Mouse (Mus musculus) hindbrain, embryonic 11.5 days (tissue): ENCODE data around the gene Zfp459. TPM values are rescaled to one million over a fixed set of nuclear protein-coding genes. Genes with fewer than 3 reads are reported as not detected.
"Not testable (repeated sequence)": the region's sequence is repeated elsewhere in the genome, so short reads cannot be mapped to it uniquely, and the experiment has no call there.

ENCODE experiments used
- ATAC-seq: fragments of 200-750 bp; cut with Nextera tagmentation; 2 replicates; pipeline ENCODE4 v1.8.0; 2017; ENCODE audit warnings: mild to moderate bottlenecking, moderate TSS enrichment, moderate library complexity; ENCODE audit not compliant: low FRiP score
- DNase-seq: peaks from one replicate; pipeline ENCODE4 v3.0.0-alpha.2; 2015; ENCODE audit warnings: low spot score
- H3K27ac ChIP-seq: fragments of 300-500 bp; sonication (generic); 2 replicates; pipeline ENCODE4 v1.5.1; 2014; ENCODE audit warnings: mild to moderate bottlenecking, low read depth, low read length
- H3K27me3 ChIP-seq: fragments of 300-500 bp; sonication (generic); 2 replicates; pipeline ENCODE4 v1.6.1; 2014; ENCODE audit warnings: mild to moderate bottlenecking, low read length, moderate library complexity, mixed read lengths; ENCODE audit not compliant: control insufficient read depth, insufficient read depth
- H3K36me3 ChIP-seq: fragments of 300-500 bp; sonication (generic); 2 replicates; pipeline ENCODE4 v1.6.1; 2014; ENCODE audit warnings: mild to moderate bottlenecking, low read length, moderate library complexity, mixed read lengths; ENCODE audit not compliant: control insufficient read depth, insufficient read depth
- H3K4me1 ChIP-seq: fragments of 300-500 bp; sonication (generic); replicated peaks from 2 replicates; pipeline ENCODE4 v1.6.1; 2014; ENCODE audit warnings: low read length, mixed read lengths; ENCODE audit not compliant: control insufficient read depth, insufficient read depth
- H3K4me2 ChIP-seq: fragments of 300-500 bp; sonication (generic); replicated peaks from 2 replicates; pipeline ENCODE4 v1.6.1; 2014; ENCODE audit warnings: mild to moderate bottlenecking, low read depth, low read length
- H3K4me3 ChIP-seq: fragments of 300-500 bp; sonication (generic); 2 replicates; pipeline ENCODE4 v1.5.1; 2014; ENCODE audit warnings: low read depth, low read length
- H3K9ac ChIP-seq: fragments of 300-500 bp; sonication (generic); 2 replicates; pipeline ENCODE4 v1.6.1; 2014; ENCODE audit warnings: low read depth, low read length
- H3K9me3 ChIP-seq: fragments of 300-500 bp; sonication (generic); 2 replicates; pipeline ENCODE4 v1.6.1; 2016; ENCODE audit warnings: low read length; ENCODE audit not compliant: control insufficient read depth
- WGBS: fragments of 180-500 bp; shearing (Covaris S2); extraction: QIAGEN DNeasy Blood & Tissue Kit; methylation state at CpG from one replicate; pipeline ENCODE4 v1.1.7; 2014; 5-methylcytosine and 5-hydroxymethylcytosine counted together
- polyA plus RNA-seq: library from polyadenylated mRNA; unstranded; fragments of >200 nt; fragmentation: Nextera tagmentation; extraction: Ambion mirVana; gene quantifications from 2 replicates; pipeline ENCODE4 v1.2.1, GENCODE M21; 2014

Gene Zfp459
- polyA plus RNA-seq, 1 experiment from 2014 or later = 1.4 TPM

- 88% methylated on average over 2 of the region's 2 CpGs for WGBS
- H3K9ac ChIP-seq, H3K9me3 ChIP-seq, H3K27ac ChIP-seq, H3K27me3 ChIP-seq, H3K4me3 ChIP-seq, H3K4me1 ChIP-seq, H3K4me2 ChIP-seq, H3K36me3 ChIP-seq, DNase-seq, ATAC-seq: not testable (repeated sequence)
These were observed 1.3 kb upstream of the Zfp459 start for GRCm38 (mm10) chr13:67422532-67422931.

DNA sequence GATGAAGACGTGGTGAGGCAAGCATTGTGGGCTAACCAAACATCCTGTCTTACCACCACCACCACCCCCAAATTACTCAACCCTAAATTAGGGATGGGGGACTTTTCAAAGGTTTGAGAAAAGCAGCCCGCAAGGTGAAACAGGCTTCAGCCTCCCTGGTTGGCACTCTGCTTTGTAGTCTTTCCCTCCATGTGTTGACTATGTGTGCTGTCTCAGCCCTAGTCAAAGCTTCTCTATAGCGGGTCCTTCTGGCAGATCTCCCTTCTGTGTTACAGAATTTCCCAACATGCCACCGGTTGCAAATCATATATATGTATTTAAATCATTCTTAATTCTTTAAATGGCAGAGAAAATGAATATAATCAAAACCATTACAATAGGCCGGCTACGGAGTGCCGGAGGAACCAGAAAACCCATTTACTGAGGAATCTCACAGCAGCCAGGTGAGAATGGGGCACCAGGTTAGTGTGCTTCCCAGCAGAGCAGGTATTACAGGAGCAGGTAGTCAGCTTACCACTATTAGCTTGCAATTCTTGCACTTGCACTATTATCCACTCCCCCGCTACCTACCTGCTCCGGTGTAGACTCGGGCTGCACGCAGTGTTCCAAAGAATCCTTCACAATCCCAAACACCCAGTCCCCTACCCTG, 536 bp downstream of the Zfp459 start:
- DNase-seq (no peak), ATAC-seq (peak; percentile 23; the same call in 1 of the 2 replicates)
- no peaks in the 10 kb centered on the region for H3K9me3 ChIP-seq
- peak overlapping the region; percentile 55 for H3K4me3 ChIP-seq
- no peaks in the 10 kb centered on the region for H3K4me1 ChIP-seq
- peak overlapping the region; percentile 58 for H3K9ac ChIP-seq
- H3K36me3 ChIP-seq = no peaks in the 10 kb centered on the region
- WGBS = 40% methylated on average over 11 of the region's 11 CpGs
- H3K27me3 ChIP-seq = no peaks in the 10 kb centered on the region
- no peak overlapping the region for H3K27ac ChIP-seq
- H3K4me2 ChIP-seq = peak overlapping the region; percentile 76

DNA sequence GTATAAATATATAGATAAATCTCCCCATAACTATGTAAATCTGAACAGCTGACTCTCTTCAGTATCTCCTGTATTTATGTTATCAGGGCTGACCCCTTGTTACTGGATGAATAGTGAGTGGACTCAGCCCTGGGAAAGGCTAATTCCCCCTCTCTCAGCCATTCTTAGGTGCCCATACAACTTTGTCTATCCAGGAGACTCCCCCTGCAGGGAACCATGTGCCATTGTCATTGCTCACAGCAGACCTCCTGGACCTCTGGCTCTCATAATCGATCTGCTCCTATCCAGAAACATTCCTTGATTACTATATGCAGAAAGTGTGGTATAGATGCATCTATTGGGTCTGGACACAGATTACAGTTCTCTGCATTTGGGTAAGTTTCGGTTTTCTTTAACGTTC, 4.4 kb downstream of the Zfp459 start:
- DNase-seq = no peak
- no peak for ATAC-seq
- H3K9ac ChIP-seq = no peak overlapping the region
- H3K36me3 ChIP-seq = no peaks in the 10 kb centered on the region
- no peaks in the 10 kb centered on the region for H3K9me3 ChIP-seq
- H3K4me3 ChIP-seq = no peak overlapping the region
- H3K4me1 ChIP-seq = no peaks in the 10 kb centered on the region
- no peaks in the 10 kb centered on the region for H3K27me3 ChIP-seq
- 92% methylated on average over 3 of the region's 3 CpGs for WGBS
- no peak overlapping the region for H3K4me2 ChIP-seq
- no peak overlapping the region for H3K27ac ChIP-seq

DNA sequence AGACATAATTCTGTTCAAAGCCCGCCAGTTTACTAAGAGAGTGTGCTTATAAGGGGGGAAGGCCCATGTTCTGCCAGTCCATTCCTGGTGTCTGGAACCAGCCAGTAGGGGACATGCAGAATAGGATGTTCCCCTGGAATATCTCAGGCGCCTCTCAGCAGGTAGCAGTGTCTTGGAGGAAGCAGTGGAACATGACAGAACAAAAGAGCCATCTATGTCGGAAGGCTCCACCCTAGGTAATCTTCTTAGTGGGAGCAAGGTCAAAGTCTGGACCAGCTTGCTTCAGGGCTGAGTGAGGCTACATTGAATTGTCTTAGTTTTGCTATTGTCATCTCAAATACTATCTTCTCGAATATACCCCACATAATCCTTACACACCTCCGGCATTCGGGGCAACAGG, 5.5 kb downstream of the Zfp459 start:
- Histone ChIP-seq H3K4me2 (no peak overlapping the region), H3K4me1 (no peaks in the 10 kb centered on the region), H3K27ac (no peak overlapping the region), H3K9ac (no peak overlapping the region), H3K4me3 (no peak overlapping the region), H3K27me3 (no peaks in the 10 kb centered on the region), H3K9me3 (no peaks in the 10 kb centered on the region), H3K36me3 (no peaks in the 10 kb centered on the region)
- 87% methylated on average over 6 of the region's 6 CpGs for WGBS
- ATAC-seq (no peak), DNase-seq (no peak)

GRCm38 (mm10) chr13:67413634-67414033, 7.6 kb downstream of the Zfp459 start:
- H3K9ac ChIP-seq, H3K4me3 ChIP-seq, H3K4me1 ChIP-seq, ATAC-seq, H3K9me3 ChIP-seq, H3K27me3 ChIP-seq, H3K36me3 ChIP-seq, H3K4me2 ChIP-seq, DNase-seq, H3K27ac ChIP-seq: not testable (repeated sequence)
- WGBS = 86% methylated on average over 3 of the region's 3 CpGs

DNA sequence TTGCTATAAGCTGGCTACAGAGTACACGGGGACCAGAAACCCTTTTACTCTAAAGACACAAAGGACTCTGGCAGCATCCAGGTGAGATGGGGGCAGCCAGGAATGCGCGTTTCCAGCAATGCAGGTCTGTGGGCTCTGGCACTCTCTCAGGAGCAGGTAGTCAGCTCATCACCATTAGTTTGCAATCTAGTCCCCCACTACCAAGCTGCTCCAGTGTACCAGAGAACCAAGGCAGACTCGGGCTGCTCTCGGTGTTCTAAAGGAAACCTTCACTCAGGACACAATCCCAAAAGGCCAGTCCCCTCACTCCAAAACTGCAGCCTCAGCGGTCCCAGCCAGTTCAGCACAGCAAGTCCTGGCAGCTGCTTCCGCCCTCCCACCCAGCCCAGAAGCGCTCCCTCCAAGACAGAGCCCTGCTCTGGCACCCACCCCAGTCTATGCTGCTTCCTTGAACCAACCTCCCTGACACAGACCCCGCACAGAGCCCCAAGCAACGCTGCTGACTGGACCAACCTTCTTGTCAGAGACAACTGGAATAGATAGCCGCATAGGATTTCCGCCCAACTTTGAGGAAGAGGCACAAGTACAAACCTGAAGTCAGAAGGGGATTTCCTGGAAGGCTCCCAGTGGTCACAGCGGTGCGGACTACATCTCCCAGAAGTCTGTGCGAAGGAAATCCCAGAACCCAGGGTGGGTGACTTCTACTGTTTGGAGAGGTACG, 21.9 kb downstream of the Zfp459 start, which contains the start of gene Zfp429:
Gene Zfp429 (minus strand): TSS at position 637 of the 721 bp plus-strand sequence.
- DNase-seq = peak; percentile 75
- 3% methylated on average over 14 of the region's 16 CpGs for WGBS
- peak within 1 kb of the TSS; percentile 41 for H3K9ac ChIP-seq
- peak within 1 kb of the TSS; percentile 54 for H3K4me2 ChIP-seq
- not testable (repeated sequence) for H3K36me3 ChIP-seq, H3K27me3 ChIP-seq, H3K27ac ChIP-seq, H3K9me3 ChIP-seq, H3K4me1 ChIP-seq
- peak; percentile 96 for ATAC-seq
- peak within 1 kb of the TSS; percentile 49 for H3K4me3 ChIP-seq

GRCm38 (mm10) chr13:67376255-67376654, 45.0 kb downstream of the Zfp459 start:
- not testable (repeated sequence) for H3K4me1 ChIP-seq, H3K27me3 ChIP-seq, H3K9ac ChIP-seq, H3K4me3 ChIP-seq, H3K4me2 ChIP-seq, H3K9me3 ChIP-seq, H3K36me3 ChIP-seq, H3K27ac ChIP-seq, DNase-seq
- WGBS = 65% methylated on average over 3 of the region's 3 CpGs
- ATAC-seq = 0 out of 2 replicates have a peak, but pooled peaks have one; percentile 38

GRCm38 (mm10) chr13:67375050-67375911, 45.9 kb downstream of the Zfp459 start, which contains the start of the genes Gm28041 and Zfp456:
Gene Gm28041 (minus strand): TSS chr13:67375733.
Gene Zfp456 (minus strand): TSS chr13:67375810.
- H3K4me1 ChIP-seq, H3K9ac ChIP-seq, H3K9me3 ChIP-seq, H3K27me3 ChIP-seq, H3K27ac ChIP-seq, H3K36me3 ChIP-seq: not testable (repeated sequence)
- ATAC-seq (peak; percentile 90), DNase-seq (peak; percentile 73)
- 28% methylated on average over 13 of the region's 15 CpGs for WGBS
- Histone ChIP-seq H3K4me2 (peak within 1 kb of the TSS; percentile 39), H3K4me3 (peak within 1 kb of the TSS; percentile 24)
